Mouse (Mus musculus) megakaryocyte, embryonic 14.5 days (primary cell): Measurements from ENCODE around the gene BC017158.

ENCODE experiments used
- FLI1 ChIP-seq: IDR thresholded peaks from 2 replicates; pipeline ENCODE4 v1.6.1; 2012; ENCODE audit warnings: low read length, inconsistent platforms, mixed read lengths
- GATA1 ChIP-seq: IDR thresholded peaks from 3 replicates; pipeline ENCODE4 v1.6.1; 2012; ENCODE audit warnings: mixed read lengths, low read length, inconsistent platforms, borderline replicate concordance

- no peak for TF ChIP-seq GATA1
- TF ChIP-seq FLI1: no peak
These were observed 30.2 kb downstream of the BC017158 start for GRCm38 (mm10) chr7:128267813-128268212.
